Mouse (Mus musculus): ENCODE data around the gene Dnajc14. TPM values are rescaled to one million over a fixed set of nuclear protein-coding genes. Genes with fewer than 3 reads are reported as not detected.

Gene Dnajc14
- polyA plus RNA-seq, 1 experiment from 2014 or later, result 49.6 TPM

GRCm38 (mm10) chr10:128794391-128794790 lies 9.5 kb upstream of the Dnajc14 start:
- Histone ChIP-seq H3K9me3 (ENCODE audit: control insufficient read depth, low read length) (no peaks in the 10 kb centered on the region), H3K4me1 (ENCODE audit: control insufficient read depth, insufficient read depth, low read depth, low read length) (no peaks in the 10 kb centered on the region), H3K4me2 (ENCODE audit: low read length) (no peak overlapping the region), H3K36me3 (ENCODE audit: control insufficient read depth, insufficient read depth, low read length) (no peaks in the 10 kb centered on the region), H3K4me3 (ENCODE audit: low read length) (no peak overlapping the region), H3K27me3 (replicated peaks; ENCODE audit: control insufficient read depth, insufficient read depth, low read length) (no peaks in the 10 kb centered on the region), H3K27ac (ENCODE audit: low read depth, low read length) (no peak overlapping the region), H3K9ac (ENCODE audit: low read depth, low read length) (no peak overlapping the region)
- ATAC-seq, result no peak
- WGBS, result 94% methylated on average over 5 of the region's 5 CpGs

GRCm38 (mm10) chr10:128795581-128795980 lies 8.3 kb upstream of the Dnajc14 start:
- H3K4me3 ChIP-seq (ENCODE audit: low read length), result no peak overlapping the region
- H3K27me3 ChIP-seq (replicated peaks; ENCODE audit: control insufficient read depth, insufficient read depth, low read length), result no peaks in the 10 kb centered on the region
- no peak overlapping the region for H3K9ac ChIP-seq (ENCODE audit: low read depth, low read length)
- WGBS, result 89% methylated on average over 3 of the region's 3 CpGs
- H3K4me2 ChIP-seq (ENCODE audit: low read length), result no peak overlapping the region
- no peak for ATAC-seq
- no peaks in the 10 kb centered on the region for H3K9me3 ChIP-seq (ENCODE audit: control insufficient read depth, low read length)
- H3K27ac ChIP-seq (ENCODE audit: low read depth, low read length), result no peak overlapping the region
- no peaks in the 10 kb centered on the region for H3K4me1 ChIP-seq (ENCODE audit: control insufficient read depth, insufficient read depth, low read depth, low read length)
- peaks cover 6% of the 10 kb centered on the region; the same call in 1 of the 2 replicates for H3K36me3 ChIP-seq (ENCODE audit: control insufficient read depth, insufficient read depth, low read length)

- no peak overlapping the region for H3K27ac ChIP-seq (ENCODE audit: low read depth, low read length)
- ATAC-seq, result no peak
- no peaks in the 10 kb centered on the region for H3K9me3 ChIP-seq (ENCODE audit: control insufficient read depth, low read length)
- H3K9ac ChIP-seq (ENCODE audit: low read depth, low read length), result no peak overlapping the region
- no peak overlapping the region for H3K4me2 ChIP-seq (ENCODE audit: low read length)
- peaks cover 6% of the 10 kb centered on the region; the same call in 1 of the 2 replicates for H3K36me3 ChIP-seq (ENCODE audit: control insufficient read depth, insufficient read depth, low read length)
- 95% methylated on average over 8 of the region's 8 CpGs for WGBS
- H3K4me3 ChIP-seq (ENCODE audit: low read length), result no peak overlapping the region
- peaks cover 7% of the 10 kb centered on the region for H3K4me1 ChIP-seq (ENCODE audit: control insufficient read depth, insufficient read depth, low read depth, low read length)
- no peaks in the 10 kb centered on the region for H3K27me3 ChIP-seq (replicated peaks; ENCODE audit: control insufficient read depth, insufficient read depth, low read length)
These were observed 5.2 kb upstream of the Dnajc14 start for GRCm38 (mm10) chr10:128798676-128799075.

- 92% methylated on average over 16 of the region's 16 CpGs for WGBS
- Histone ChIP-seq H3K4me2 (ENCODE audit: low read length) (no peak overlapping the region), H3K4me1 (ENCODE audit: control insufficient read depth, insufficient read depth, low read depth, low read length) (peaks cover 18% of the 10 kb centered on the region), H3K9ac (ENCODE audit: low read depth, low read length) (no peak overlapping the region; the same call in 1 of the 2 replicates), H3K4me3 (ENCODE audit: low read length) (no peak overlapping the region), H3K36me3 (ENCODE audit: control insufficient read depth, insufficient read depth, low read length) (peaks cover 6% of the 10 kb centered on the region; the same call in 1 of the 2 replicates), H3K27me3 (replicated peaks; ENCODE audit: control insufficient read depth, insufficient read depth, low read length) (no peaks in the 10 kb centered on the region), H3K9me3 (ENCODE audit: control insufficient read depth, low read length) (no peaks in the 10 kb centered on the region), H3K27ac (ENCODE audit: low read depth, low read length) (no peak overlapping the region)
- ATAC-seq, result no peak
These were observed 1.8 kb upstream of the Dnajc14 start for GRCm38 (mm10) chr10:128801981-128802495.

- no peaks in the 10 kb centered on the region for H3K9me3 ChIP-seq (ENCODE audit: control insufficient read depth, low read length)
- peak overlapping the region; percentile 58 for H3K4me3 ChIP-seq (ENCODE audit: low read length)
- no peak for ATAC-seq
- no peaks in the 10 kb centered on the region for H3K27me3 ChIP-seq (replicated peaks; ENCODE audit: control insufficient read depth, insufficient read depth, low read length)
- no peak overlapping the region; the same call in 1 of the 2 replicates for H3K27ac ChIP-seq (ENCODE audit: low read depth, low read length)
- 52% methylated on average over 4 of the region's 4 CpGs for WGBS
- H3K4me2 ChIP-seq (ENCODE audit: low read length), result peak overlapping the region; percentile 90
- peaks cover 27% of the 10 kb centered on the region for H3K4me1 ChIP-seq (ENCODE audit: control insufficient read depth, insufficient read depth, low read depth, low read length)
- no peak overlapping the region for H3K9ac ChIP-seq (ENCODE audit: low read depth, low read length)
- peaks cover 6% of the 10 kb centered on the region; the same call in 1 of the 2 replicates for H3K36me3 ChIP-seq (ENCODE audit: control insufficient read depth, insufficient read depth, low read length)
These were observed 906 bp upstream of the Dnajc14 start for GRCm38 (mm10) chr10:128802956-128803355.

GRCm38 (mm10) chr10:128803361-128803760 lies 501 bp upstream of the Dnajc14 start:
- H3K4me3 ChIP-seq (ENCODE audit: low read length), result peak overlapping the region; percentile 58
- no peaks in the 10 kb centered on the region for H3K27me3 ChIP-seq (replicated peaks; ENCODE audit: control insufficient read depth, insufficient read depth, low read length)
- peak overlapping the region; percentile 90 for H3K4me2 ChIP-seq (ENCODE audit: low read length)
- ATAC-seq, result no peak
- 19% methylated on average over 6 of the region's 6 CpGs for WGBS
- peak overlapping the region; percentile 94 for H3K27ac ChIP-seq (ENCODE audit: low read depth, low read length)
- H3K4me1 ChIP-seq (ENCODE audit: control insufficient read depth, insufficient read depth, low read depth, low read length), result peaks cover 31% of the 10 kb centered on the region
- no peaks in the 10 kb centered on the region for H3K9me3 ChIP-seq (ENCODE audit: control insufficient read depth, low read length)
- peaks cover 6% of the 10 kb centered on the region; the same call in 1 of the 2 replicates for H3K36me3 ChIP-seq (ENCODE audit: control insufficient read depth, insufficient read depth, low read length)
- H3K9ac ChIP-seq (ENCODE audit: low read depth, low read length), result peak overlapping the region; percentile 77

GRCm38 (mm10) chr10:128804271-128805091 lies 619 bp downstream of the Dnajc14 start, which contains the start of gene Tmem198b:
Tmem198b (minus strand) TSS chr10:128804370.
- H3K27ac ChIP-seq (ENCODE audit: low read depth, low read length), result peak within 1 kb of the TSS; percentile 94
- no peaks in the 10 kb centered on the region for H3K27me3 ChIP-seq (replicated peaks; ENCODE audit: control insufficient read depth, insufficient read depth, low read length)
- peaks cover 42% of the 10 kb centered on the region for H3K4me1 ChIP-seq (ENCODE audit: control insufficient read depth, insufficient read depth, low read depth, low read length)
- under 1% methylated on average over 27 of the region's 28 CpGs for WGBS
- H3K36me3 ChIP-seq (ENCODE audit: control insufficient read depth, insufficient read depth, low read length), result peaks cover 6% of the 10 kb centered on the region; the same call in 1 of the 2 replicates
- H3K4me2 ChIP-seq (ENCODE audit: low read length), result peak within 1 kb of the TSS; percentile 90
- H3K9me3 ChIP-seq (ENCODE audit: control insufficient read depth, low read length), result no peaks in the 10 kb centered on the region
- peak within 1 kb of the TSS; percentile 58 for H3K4me3 ChIP-seq (ENCODE audit: low read length)
- ATAC-seq, result peak; percentile 71
- peak within 1 kb of the TSS; percentile 77 for H3K9ac ChIP-seq (ENCODE audit: low read depth, low read length)

GRCm38 (mm10) chr10:128805092-128806000 lies 1.5 kb downstream of the Dnajc14 start:
- H3K4me3 ChIP-seq (ENCODE audit: low read length), result peak overlapping the region; percentile 58
- peak overlapping the region; percentile 77 for H3K9ac ChIP-seq (ENCODE audit: low read depth, low read length)
- WGBS, result under 1% methylated on average over 61 of the region's 70 CpGs
- H3K4me2 ChIP-seq (ENCODE audit: low read length), result peak overlapping the region; percentile 90
- H3K27ac ChIP-seq (ENCODE audit: low read depth, low read length), result peak overlapping the region; percentile 94
- peaks cover 44% of the 10 kb centered on the region for H3K4me1 ChIP-seq (ENCODE audit: control insufficient read depth, insufficient read depth, low read depth, low read length)
- no peaks in the 10 kb centered on the region for H3K9me3 ChIP-seq (ENCODE audit: control insufficient read depth, low read length)
- peak; percentile 95 for ATAC-seq
- H3K36me3 ChIP-seq (ENCODE audit: control insufficient read depth, insufficient read depth, low read length), result no peaks in the 10 kb centered on the region; the same call in 1 of the 2 replicates
- H3K27me3 ChIP-seq (replicated peaks; ENCODE audit: control insufficient read depth, insufficient read depth, low read length), result no peaks in the 10 kb centered on the region

Data from hindbrain, embryonic 16.5 days (tissue).